Mouse (Mus musculus) liver, postnatal 0 days (tissue): ENCODE measurements at regions not wholly inside any gene's neighbourhood (a gene's known extent, or its start where the extent isn't known, plus 50 kb on each side); places are given as distances from the start of the nearest gene placed in this dataset.

Source experiments
- CTCF ChIP-seq: sonication (generic); IDR thresholded peaks from 2 replicates; pipeline ENCODE4 v1.5.1; 2016; ENCODE audit warnings: antibody characterized with exemption, low read depth
- EP300 ChIP-seq: IDR thresholded peaks from 2 replicates; pipeline ENCODE4 v1.6.1; 2016; ENCODE audit warnings: antibody characterized with exemption, low read depth, mild to moderate bottlenecking

DNA sequence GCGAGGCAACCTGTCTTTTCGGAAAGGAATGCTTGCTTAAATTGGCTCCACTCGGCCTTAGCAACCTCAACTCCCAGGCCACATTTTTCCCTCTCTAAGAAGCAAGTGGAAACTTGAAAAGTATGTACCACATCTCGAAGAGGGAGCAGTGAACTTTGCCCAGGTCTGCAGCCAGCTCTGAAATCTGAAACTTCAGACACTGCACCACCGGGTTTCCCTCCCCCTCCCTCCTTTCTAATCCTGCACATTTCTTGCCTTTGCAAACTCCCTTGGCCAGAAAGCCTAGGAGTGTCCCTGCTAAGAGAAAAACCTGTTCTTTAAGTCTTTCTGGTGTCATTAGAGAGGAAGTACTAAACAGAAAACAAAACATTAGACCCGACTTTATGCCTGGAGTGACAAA, 148.1 kb upstream of the Nr2f2 start:
- TF ChIP-seq CTCF (no peak), EP300 (no peak)
